Mouse (Mus musculus): ENCODE measurements around the gene Cacng8. TPM values are rescaled to one million over a fixed set of nuclear protein-coding genes. Genes with fewer than 3 reads are reported as not detected.

Cacng8 gene
- polyA plus RNA-seq, 1 experiment: 26.3 TPM

GRCm38 (mm10) chr7:3439984-3440383 lies 49.5 kb downstream of the Cacng8 start:
- DNase-seq (ENCODE audit: low read depth): no peak
- TF ChIP-seq CTCF (IDR thresholded peaks at IDR 0.05; ENCODE audit: borderline replicate concordance, extremely low read depth, insufficient read depth, insufficient read length): no peak
- TF ChIP-seq POLR2A (IDR thresholded peaks at IDR 0.05; ENCODE audit: borderline replicate concordance, extremely low read depth, insufficient read depth, insufficient read length, poor library complexity, severe bottlenecking): no peak

DNA sequence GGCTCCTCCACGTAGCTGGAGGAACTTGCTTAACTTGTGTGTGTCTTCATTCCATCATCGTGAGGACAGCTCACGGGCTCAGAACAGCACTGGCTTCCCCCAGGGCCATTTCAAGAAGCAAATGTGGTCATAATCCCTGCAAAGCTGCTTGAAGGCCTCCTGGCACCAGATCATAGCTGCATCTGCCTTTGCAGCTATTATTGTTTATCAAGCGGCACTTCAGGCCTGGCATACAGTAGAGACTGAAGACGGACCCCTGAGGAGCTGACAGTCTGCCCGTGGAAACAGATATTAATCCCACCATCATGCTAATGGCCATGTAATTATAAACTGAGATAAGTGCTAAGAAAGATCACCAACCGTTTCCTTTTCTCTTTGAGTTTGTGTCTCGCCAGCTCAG lies 50.0 kb downstream of the Cacng8 start:
- DNase-seq (ENCODE audit: low read depth): peak; percentile 64
- TF ChIP-seq POLR2A (IDR thresholded peaks at IDR 0.05; ENCODE audit: borderline replicate concordance, extremely low read depth, insufficient read depth, insufficient read length, poor library complexity, severe bottlenecking) (no peak), CTCF (IDR thresholded peaks at IDR 0.05; ENCODE audit: borderline replicate concordance, extremely low read depth, insufficient read depth, insufficient read length) (no peak)

DNA sequence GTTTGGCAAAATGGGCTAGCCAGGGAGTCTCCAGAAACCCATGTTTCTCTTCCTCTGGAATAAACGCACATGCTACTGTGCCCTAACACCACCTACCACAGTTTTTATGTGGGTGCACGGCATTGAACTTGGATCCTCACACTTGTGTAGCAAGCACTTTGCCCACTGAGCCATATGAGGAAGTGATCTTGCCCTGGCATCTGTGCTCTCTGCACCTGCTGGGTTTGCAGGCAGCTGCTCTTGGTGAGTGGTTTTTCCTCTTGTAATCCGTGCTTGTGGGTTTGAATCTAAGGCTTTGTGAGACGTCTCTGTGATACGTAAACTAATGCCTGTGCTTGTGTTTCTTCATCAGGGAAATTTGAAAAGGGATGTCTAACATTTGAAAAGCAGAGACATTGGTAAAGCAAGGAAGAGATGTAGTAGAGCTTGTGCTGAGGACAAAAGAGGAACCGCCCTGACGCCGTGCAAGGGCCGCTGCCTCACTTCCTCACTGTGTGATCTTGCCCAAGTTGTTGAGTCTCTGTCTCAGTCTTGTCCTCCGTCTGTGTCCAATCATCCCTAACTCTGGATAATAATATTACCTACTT lies 52.1 kb downstream of the Cacng8 start:
- no peak for DNase-seq (ENCODE audit: low read depth)
- no peak for TF ChIP-seq CTCF (IDR thresholded peaks at IDR 0.05; ENCODE audit: borderline replicate concordance, extremely low read depth, insufficient read depth, insufficient read length)
- no peak for TF ChIP-seq POLR2A (IDR thresholded peaks at IDR 0.05; ENCODE audit: borderline replicate concordance, extremely low read depth, insufficient read depth, insufficient read length, poor library complexity, severe bottlenecking)

GRCm38 (mm10) chr7:3444678-3445077 lies 54.2 kb downstream of the Cacng8 start:
- DNase-seq (ENCODE audit: low read depth): no peak

GRCm38 (mm10) chr7:3446584-3446983 lies 56.1 kb downstream of the Cacng8 start:
- no peak for DNase-seq (ENCODE audit: low read depth)
- TF ChIP-seq POLR2A (IDR thresholded peaks at IDR 0.05; ENCODE audit: borderline replicate concordance, extremely low read depth, insufficient read depth, insufficient read length, poor library complexity, severe bottlenecking) (no peak), CTCF (IDR thresholded peaks at IDR 0.05; ENCODE audit: borderline replicate concordance, extremely low read depth, insufficient read depth, insufficient read length) (no peak)

More at GRCm38 (mm10) chr7:3444678-3445077, 54.2 kb downstream of the Cacng8 start:
- TF ChIP-seq CTCF (IDR thresholded peaks at IDR 0.05; ENCODE audit: borderline replicate concordance, extremely low read depth, insufficient read depth, insufficient read length) (no peak), POLR2A (IDR thresholded peaks at IDR 0.05; ENCODE audit: borderline replicate concordance, extremely low read depth, insufficient read depth, insufficient read length, poor library complexity, severe bottlenecking) (no peak)

DNA sequence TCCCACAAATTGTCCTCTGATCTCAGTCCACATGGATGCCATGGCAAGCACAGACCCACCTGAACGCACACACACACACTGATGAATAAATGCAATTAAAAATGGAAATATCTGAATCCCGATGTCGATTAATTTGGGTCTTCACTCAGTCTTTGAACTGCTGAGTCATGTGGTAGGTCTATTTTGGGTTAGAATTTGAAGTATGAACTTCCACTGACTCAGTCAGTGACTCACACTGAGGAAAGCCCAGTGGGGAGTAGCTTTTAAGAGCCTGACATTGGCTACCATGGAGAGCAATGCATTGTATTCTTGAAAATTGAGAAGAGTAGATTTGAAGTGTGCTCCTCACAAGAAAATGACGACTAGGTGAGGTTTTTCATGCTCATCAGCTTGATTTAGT lies 56.5 kb downstream of the Cacng8 start:
- no peak for DNase-seq (ENCODE audit: low read depth)

GRCm38 (mm10) chr7:3448737-3449454 lies 58.4 kb downstream of the Cacng8 start:
- peak; percentile 78 for DNase-seq (ENCODE audit: low read depth)
- TF ChIP-seq POLR2A (IDR thresholded peaks at IDR 0.05; ENCODE audit: borderline replicate concordance, extremely low read depth, insufficient read depth, insufficient read length, poor library complexity, severe bottlenecking) (no peak), CTCF (IDR thresholded peaks at IDR 0.05; ENCODE audit: borderline replicate concordance, extremely low read depth, insufficient read depth, insufficient read length) (peak; percentile 89)

More for the DNA sequence above, 56.5 kb downstream of the Cacng8 start:
- TF ChIP-seq POLR2A (IDR thresholded peaks at IDR 0.05; ENCODE audit: borderline replicate concordance, extremely low read depth, insufficient read depth, insufficient read length, poor library complexity, severe bottlenecking) (no peak), CTCF (IDR thresholded peaks at IDR 0.05; ENCODE audit: borderline replicate concordance, extremely low read depth, insufficient read depth, insufficient read length) (no peak)

DNA sequence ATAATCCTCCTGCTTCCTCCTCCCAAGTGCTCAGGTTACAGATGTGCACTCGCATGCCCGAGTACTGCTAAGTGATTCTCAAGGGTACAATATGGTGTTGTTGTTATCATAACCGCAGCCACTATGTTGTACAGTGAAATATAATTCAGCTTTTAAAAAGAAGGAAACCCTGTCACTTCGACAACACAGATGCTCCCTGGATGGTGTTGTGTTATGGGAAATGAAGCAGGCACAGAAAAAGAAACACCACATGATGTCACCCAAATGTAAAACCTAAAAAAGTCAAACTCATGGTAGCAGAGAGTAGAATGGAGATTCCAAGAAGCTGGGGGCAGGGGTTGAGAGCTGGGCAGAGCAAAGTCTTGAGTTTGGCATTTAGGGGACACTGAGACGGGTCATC lies 60.2 kb downstream of the Cacng8 start:
- no peak for TF ChIP-seq CTCF (IDR thresholded peaks at IDR 0.05; ENCODE audit: borderline replicate concordance, extremely low read depth, insufficient read depth, insufficient read length)
- no peak for TF ChIP-seq POLR2A (IDR thresholded peaks at IDR 0.05; ENCODE audit: borderline replicate concordance, extremely low read depth, insufficient read depth, insufficient read length, poor library complexity, severe bottlenecking)
- no peak for DNase-seq (ENCODE audit: low read depth)

DNA sequence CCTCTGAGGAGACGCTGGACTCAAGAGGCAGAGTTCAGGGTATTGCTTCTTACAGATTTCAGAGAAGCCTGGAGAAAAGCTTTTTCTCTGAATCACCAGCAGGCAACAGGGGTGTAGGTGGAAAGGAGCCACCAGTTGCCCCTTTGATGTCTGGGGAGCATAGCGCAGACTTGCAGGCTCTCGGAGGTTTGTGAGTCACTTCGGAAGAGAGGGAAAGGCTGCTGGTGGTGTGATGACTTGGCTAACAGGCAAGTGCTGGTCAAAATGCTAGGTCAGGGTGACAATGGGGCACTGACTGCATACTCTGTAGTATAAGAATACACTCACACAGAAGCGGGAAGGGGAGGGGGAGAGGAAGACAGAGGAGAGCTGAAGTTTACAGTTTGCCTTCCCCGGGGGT lies 60.7 kb downstream of the Cacng8 start:
- no peak for TF ChIP-seq POLR2A (IDR thresholded peaks at IDR 0.05; ENCODE audit: borderline replicate concordance, extremely low read depth, insufficient read depth, insufficient read length, poor library complexity, severe bottlenecking)
- TF ChIP-seq CTCF (IDR thresholded peaks at IDR 0.05; ENCODE audit: borderline replicate concordance, extremely low read depth, insufficient read depth, insufficient read length): no peak
- DNase-seq (ENCODE audit: low read depth): no peak

DNA sequence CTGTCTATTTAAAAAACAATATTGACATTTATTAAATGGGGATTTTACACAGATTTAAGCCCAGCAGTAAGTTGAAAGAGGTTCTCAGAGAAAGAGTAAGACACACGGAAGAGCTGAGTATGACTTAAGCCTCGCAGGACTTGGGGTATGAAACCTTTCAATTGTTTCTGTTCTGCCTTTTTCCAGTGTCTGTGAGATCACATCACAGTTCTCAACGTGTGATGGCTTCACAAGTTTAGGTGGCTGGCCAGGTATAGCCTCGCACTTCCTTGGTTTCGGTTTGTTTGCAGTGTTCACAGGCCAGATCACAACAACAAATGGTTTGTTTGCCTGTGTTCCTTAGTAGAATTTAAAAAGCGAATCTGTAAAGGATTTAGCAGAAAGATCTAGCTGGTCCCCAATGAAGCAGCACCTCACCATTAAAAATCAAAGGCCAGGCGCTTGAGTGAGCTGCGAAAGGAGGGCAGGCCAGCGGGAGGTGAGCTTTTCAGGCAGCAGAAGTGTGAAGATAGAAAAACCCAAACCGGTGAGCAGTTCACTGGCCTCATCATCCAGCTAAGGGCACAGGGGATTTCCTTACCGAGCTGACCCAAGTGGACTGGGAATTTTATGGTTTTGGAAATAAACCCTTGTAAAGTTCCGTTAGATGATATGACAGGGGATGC lies 62.5 kb downstream of the Cacng8 start:
- DNase-seq (ENCODE audit: low read depth): no peak
- TF ChIP-seq CTCF (IDR thresholded peaks at IDR 0.05; ENCODE audit: borderline replicate concordance, extremely low read depth, insufficient read depth, insufficient read length): no peak
- no peak for TF ChIP-seq POLR2A (IDR thresholded peaks at IDR 0.05; ENCODE audit: borderline replicate concordance, extremely low read depth, insufficient read depth, insufficient read length, poor library complexity, severe bottlenecking)

GRCm38 (mm10) chr7:3453486-3454183 lies 63.2 kb downstream of the Cacng8 start:
- TF ChIP-seq POLR2A (IDR thresholded peaks at IDR 0.05; ENCODE audit: borderline replicate concordance, extremely low read depth, insufficient read depth, insufficient read length, poor library complexity, severe bottlenecking): no peak
- peak; percentile 30; the same call in 1 of the 2 replicates for TF ChIP-seq CTCF (IDR thresholded peaks at IDR 0.05; ENCODE audit: borderline replicate concordance, extremely low read depth, insufficient read depth, insufficient read length)
- no peak for DNase-seq (ENCODE audit: low read depth)

Data from brain, embryonic 14.5 days (tissue).